Mouse (Mus musculus) hindbrain, embryonic 15.5 days (tissue): ENCODE measurements around the gene Hadha. TPM values are rescaled to one million over a fixed set of nuclear protein-coding genes. Genes with fewer than 3 reads are reported as not detected.
A peak's percentile ranks its signal among the peaks of the same experiment; 100 is the strongest.

Experiments
- ATAC-seq: fragments of 200-750 bp; cut with Nextera tagmentation; 2 replicates; pipeline ENCODE4 v1.8.0; 2017; ENCODE audit warnings: low read depth, moderate number of reproducible peaks, moderate TSS enrichment; ENCODE audit not compliant: low FRiP score
- H3K27ac ChIP-seq: fragments of 300-500 bp; sonication (generic); replicated peaks from 2 replicates; pipeline ENCODE4 v1.5.1; 2015; ENCODE audit warnings: mild to moderate bottlenecking, inconsistent platforms
- H3K27me3 ChIP-seq: fragments of 300-500 bp; sonication (generic); 2 replicates; pipeline ENCODE4 v1.6.1; 2015; ENCODE audit warnings: control low read depth, inconsistent platforms
- H3K36me3 ChIP-seq: fragments of 300-500 bp; sonication (generic); 2 replicates; pipeline ENCODE4 v1.6.1; 2015; ENCODE audit warnings: control low read depth, inconsistent platforms
- H3K4me1 ChIP-seq: fragments of 300-500 bp; sonication (generic); replicated peaks from 2 replicates; pipeline ENCODE4 v1.6.1; 2015; ENCODE audit warnings: control low read depth, inconsistent platforms
- H3K4me2 ChIP-seq: fragments of 300-500 bp; sonication (generic); 2 replicates; pipeline ENCODE4 v1.6.1; 2015; ENCODE audit warnings: moderate library complexity, mild to moderate bottlenecking, inconsistent platforms
- H3K4me3 ChIP-seq: fragments of 300-500 bp; sonication (generic); 2 replicates; pipeline ENCODE4 v1.5.1; 2015; ENCODE audit warnings: mild to moderate bottlenecking, inconsistent platforms
- H3K9ac ChIP-seq: fragments of 300-500 bp; sonication (generic); 2 replicates; pipeline ENCODE4 v1.6.1; 2015; ENCODE audit warnings: inconsistent platforms
- H3K9me3 ChIP-seq: fragments of 300-500 bp; sonication (generic); 2 replicates; pipeline ENCODE4 v1.6.1; 2016; ENCODE audit warnings: control low read depth, inconsistent platforms
- WGBS: fragments of 180-500 bp; shearing (Covaris S2); methylation state at CpG from one replicate; pipeline ENCODE4 v1.1.7; 2015; 5-methylcytosine and 5-hydroxymethylcytosine counted together
- polyA plus RNA-seq: library from polyadenylated mRNA; unstranded; fragments of >200 nt; fragmentation: Nextera tagmentation; extraction: Ambion mirVana; gene quantifications from 2 replicates; pipeline ENCODE4 v1.2.1, GENCODE M21; 2015

Hadha gene
- polyA plus RNA-seq: 68.9 and 75.8 TPM in 2 replicates

GRCm38 (mm10) chr5:30154474-30155394, at the start of gene Hadha, which contains the start of gene Hadhb:
Gene Hadha, minus strand, starts transcription at chr5:30155162.
Gene Hadhb, plus strand, starts transcription at chr5:30155248.
- peak within 1 kb of the TSS; percentile 93 for H3K4me3 ChIP-seq
- peak within 1 kb of the TSS; percentile 93 for H3K27ac ChIP-seq
- peaks cover 30% of the 10 kb centered on the region for H3K4me1 ChIP-seq
- no peaks in the 10 kb centered on the region for H3K27me3 ChIP-seq
- peak within 1 kb of the TSS; percentile 92 for H3K9ac ChIP-seq
- no peaks in the 10 kb centered on the region for H3K36me3 ChIP-seq
- no peaks in the 10 kb centered on the region for H3K9me3 ChIP-seq
- H3K4me2 ChIP-seq: peak within 1 kb of the TSS; percentile 77
- under 1% methylated on average over 53 of the region's 53 CpGs for WGBS
- ATAC-seq: peak; percentile 91

GRCm38 (mm10) chr5:30204441-30204840, 49.5 kb upstream of the Hadha start:
- H3K4me2 ChIP-seq: no peak overlapping the region
- 0 out of 2 replicates have a peak, but pooled peaks cover 5% of the 10 kb centered on the region for H3K4me1 ChIP-seq
- no peak overlapping the region for H3K4me3 ChIP-seq
- no peak overlapping the region for H3K27ac ChIP-seq
- ATAC-seq: no peak
- no peaks in the 10 kb centered on the region for H3K36me3 ChIP-seq
- H3K9ac ChIP-seq: no peak overlapping the region
- 53% methylated on average over 1 of the region's 1 CpGs for whole genome bisulfite sequencing
- no peaks in the 10 kb centered on the region for H3K9me3 ChIP-seq
- H3K27me3 ChIP-seq: no peaks in the 10 kb centered on the region

- Histone ChIP-seq H3K4me1 (0 out of 2 replicates have a peak, but pooled peaks cover 5% of the 10 kb centered on the region), H3K9ac (no peak overlapping the region), H3K36me3 (no peaks in the 10 kb centered on the region), H3K9me3 (no peaks in the 10 kb centered on the region), H3K27ac (no peak overlapping the region), H3K4me3 (no peak overlapping the region), H3K4me2 (no peak overlapping the region), H3K27me3 (no peaks in the 10 kb centered on the region)
- no peak for ATAC-seq
- 79% methylated on average over 10 of the region's 10 CpGs for WGBS
Observed at GRCm38 (mm10) chr5:30203216-30203885, 48.4 kb upstream of the Hadha start.

- H3K4me1 ChIP-seq: 0 out of 2 replicates have a peak, but pooled peaks cover 5% of the 10 kb centered on the region
- H3K9me3 ChIP-seq: no peaks in the 10 kb centered on the region
- H3K27ac ChIP-seq: no peak overlapping the region
- H3K36me3 ChIP-seq: no peaks in the 10 kb centered on the region
- no peak overlapping the region for H3K4me2 ChIP-seq
- no peak overlapping the region for H3K4me3 ChIP-seq
- H3K27me3 ChIP-seq: no peaks in the 10 kb centered on the region
- ATAC-seq: no peak
- H3K9ac ChIP-seq: no peak overlapping the region
- 92% methylated on average over 7 of the region's 7 CpGs for WGBS
Observed at GRCm38 (mm10) chr5:30202221-30202620, 47.3 kb upstream of the Hadha start.

- peak; percentile 71; the same call in 1 of the 2 replicates for ATAC-seq
- Histone ChIP-seq H3K4me1 (0 out of 2 replicates have a peak, but pooled peaks cover 5% of the 10 kb centered on the region), H3K36me3 (no peaks in the 10 kb centered on the region), H3K4me3 (no peak overlapping the region), H3K9ac (no peak overlapping the region), H3K27me3 (no peaks in the 10 kb centered on the region), H3K27ac (no peak overlapping the region), H3K9me3 (no peaks in the 10 kb centered on the region), H3K4me2 (no peak overlapping the region)
- 45% methylated on average over 5 of the region's 5 CpGs for WGBS
Observed at GRCm38 (mm10) chr5:30201521-30201920, 46.6 kb upstream of the Hadha start.

GRCm38 (mm10) chr5:30198257-30198656, 43.3 kb upstream of the Hadha start:
- no peaks in the 10 kb centered on the region for H3K36me3 ChIP-seq
- no peak overlapping the region for H3K27ac ChIP-seq
- H3K4me3 ChIP-seq: no peak overlapping the region
- no peak for ATAC-seq
- H3K4me2 ChIP-seq: no peak overlapping the region
- no peaks in the 10 kb centered on the region for H3K27me3 ChIP-seq
- 85% methylated on average over 7 of the region's 7 CpGs for WGBS
- H3K9ac ChIP-seq: no peak overlapping the region
- H3K4me1 ChIP-seq: 0 out of 2 replicates have a peak, but pooled peaks cover 5% of the 10 kb centered on the region
- no peaks in the 10 kb centered on the region for H3K9me3 ChIP-seq

- Histone ChIP-seq H3K36me3 (no peaks in the 10 kb centered on the region; the same call in 1 of the 2 replicates), H3K4me3 (no peak overlapping the region), H3K4me1 (no peaks in the 10 kb centered on the region), H3K9me3 (no peaks in the 10 kb centered on the region), H3K27me3 (no peaks in the 10 kb centered on the region), H3K9ac (no peak overlapping the region), H3K27ac (no peak overlapping the region), H3K4me2 (no peak overlapping the region)
- WGBS: 90% methylated on average over 5 of the region's 5 CpGs
- no peak for ATAC-seq
Observed at GRCm38 (mm10) chr5:30195340-30195739, 40.4 kb upstream of the Hadha start.

GRCm38 (mm10) chr5:30192452-30192851, 37.5 kb upstream of the Hadha start:
- Histone ChIP-seq H3K9ac (no peak overlapping the region), H3K4me3 (no peak overlapping the region), H3K4me2 (no peak overlapping the region), H3K4me1 (no peaks in the 10 kb centered on the region), H3K27ac (no peak overlapping the region), H3K9me3 (no peaks in the 10 kb centered on the region), H3K27me3 (no peaks in the 10 kb centered on the region), H3K36me3 (peaks cover 5% of the 10 kb centered on the region)
- no peak for ATAC-seq
- 87% methylated on average over 1 of the region's 1 CpGs for WGBS

- 96% methylated on average over 12 of the region's 12 CpGs for WGBS
- H3K4me1 ChIP-seq: no peaks in the 10 kb centered on the region
- no peaks in the 10 kb centered on the region for H3K9me3 ChIP-seq
- no peak overlapping the region for H3K4me2 ChIP-seq
- no peak overlapping the region for H3K27ac ChIP-seq
- H3K4me3 ChIP-seq: no peak overlapping the region
- H3K9ac ChIP-seq: no peak overlapping the region
- H3K27me3 ChIP-seq: no peaks in the 10 kb centered on the region
- ATAC-seq: no peak
- H3K36me3 ChIP-seq: peaks cover 35% of the 10 kb centered on the region
Observed at GRCm38 (mm10) chr5:30187687-30188485, 32.9 kb upstream of the Hadha start.

- Histone ChIP-seq H3K9me3 (no peaks in the 10 kb centered on the region), H3K27me3 (no peaks in the 10 kb centered on the region), H3K4me1 (no peaks in the 10 kb centered on the region), H3K36me3 (peaks cover 79% of the 10 kb centered on the region), H3K9ac (no peak overlapping the region), H3K4me2 (no peak overlapping the region), H3K4me3 (no peak overlapping the region), H3K27ac (no peak overlapping the region)
- 80% methylated on average over 4 of the region's 4 CpGs for WGBS
- no peak for ATAC-seq
Observed at GRCm38 (mm10) chr5:30175811-30176210, 20.8 kb upstream of the Hadha start.

GRCm38 (mm10) chr5:30172931-30173692, 18.1 kb upstream of the Hadha start:
- H3K36me3 ChIP-seq: peaks cover 80% of the 10 kb centered on the region
- H3K4me2 ChIP-seq: no peak overlapping the region
- H3K27ac ChIP-seq: no peak overlapping the region
- no peaks in the 10 kb centered on the region for H3K27me3 ChIP-seq
- 56% methylated on average over 20 of the region's 20 CpGs for WGBS
- H3K9ac ChIP-seq: no peak overlapping the region
- H3K4me3 ChIP-seq: no peak overlapping the region
- no peaks in the 10 kb centered on the region for H3K9me3 ChIP-seq
- no peaks in the 10 kb centered on the region for H3K4me1 ChIP-seq
- ATAC-seq: no peak
